Mouse (Mus musculus) spleen, adult 18-20 months (tissue): Measurements from ENCODE around the gene Shox2.

ENCODE experiments used
- DNase-seq, 2 experiments: peaks; one replicate each; pipeline ENCODE4 v3.0.0; 2022; ENCODE audit warnings: mixed read lengths in 2 of 2

Shox2 gene

GRCm38 (mm10) chr3:66959972-66960371, 21.6 kb downstream of the Shox2 start:
- DNase-seq = no peak

- no peak for DNase-seq
These were observed 26.4 kb downstream of the Shox2 start for GRCm38 (mm10) chr3:66955126-66955525.

GRCm38 (mm10) chr3:66939675-66940074, 41.9 kb downstream of the Shox2 start:
- no peak for DNase-seq

GRCm38 (mm10) chr3:66922436-66922835, 59.1 kb downstream of the Shox2 start:
- no peak for DNase-seq
